Mouse (Mus musculus) kidney, adult 18-20 months (tissue): ENCODE data around the gene 4930524J08Rik.

Experiments used
- DNase-seq: peaks from one replicate; pipeline ENCODE4 v3.0.0; 2021

4930524J08Rik gene

DNA sequence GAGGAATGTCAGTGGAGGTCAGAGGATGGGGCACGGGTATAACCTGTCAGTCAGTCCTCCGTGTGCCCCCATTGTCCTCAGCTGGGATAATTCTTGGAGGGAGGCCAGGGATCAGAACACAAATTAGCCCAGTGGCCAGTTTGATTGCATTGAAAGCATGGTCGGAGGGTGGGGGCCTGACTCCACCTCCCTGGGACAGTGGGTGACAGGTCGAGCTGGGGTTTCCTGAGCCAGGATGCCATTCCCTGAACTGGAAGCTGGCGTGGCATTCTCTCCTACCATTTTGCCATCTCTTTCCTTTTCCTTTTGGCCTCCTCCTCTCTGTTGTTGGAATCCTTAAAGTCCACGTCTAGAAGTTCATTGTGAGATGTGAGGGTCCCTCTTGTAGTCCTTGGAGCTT is 27.0 kb downstream of the 4930524J08Rik start:
- no peak for DNase-seq

DNA sequence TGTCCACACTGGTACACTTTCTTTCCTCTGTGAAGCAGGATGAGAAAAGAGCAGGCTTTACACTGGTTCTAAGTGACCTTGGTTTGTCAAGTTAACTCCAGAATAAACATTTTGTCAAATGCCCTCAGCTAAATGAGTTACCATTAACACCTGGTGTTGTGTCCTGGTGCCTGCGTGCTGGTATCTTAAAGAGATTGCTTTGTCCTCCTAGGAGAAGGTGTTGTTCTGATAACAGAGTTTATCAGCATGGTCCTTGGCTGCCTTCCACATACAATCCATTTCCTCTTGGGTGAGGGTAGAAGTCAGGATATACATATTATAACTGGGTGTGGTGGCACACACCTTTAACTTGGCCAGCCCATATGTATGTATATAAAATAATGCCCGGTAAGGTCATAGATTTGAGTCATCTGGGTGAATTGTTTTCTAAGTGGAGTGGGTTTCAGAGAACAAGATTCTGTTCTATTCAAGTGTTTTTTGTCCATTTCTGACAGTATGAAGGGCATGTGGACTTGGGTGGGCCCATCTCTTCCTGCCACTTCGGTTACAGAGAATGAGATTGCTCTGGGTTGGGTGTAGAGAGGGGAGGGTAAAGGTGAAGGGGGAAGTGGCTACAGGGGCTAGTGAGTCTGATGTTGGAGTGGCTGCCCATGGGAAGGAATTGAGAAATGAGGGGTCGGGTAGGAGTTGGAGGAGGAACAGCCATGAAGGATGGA is 27.6 kb downstream of the 4930524J08Rik start:
- no peak for DNase-seq

DNA sequence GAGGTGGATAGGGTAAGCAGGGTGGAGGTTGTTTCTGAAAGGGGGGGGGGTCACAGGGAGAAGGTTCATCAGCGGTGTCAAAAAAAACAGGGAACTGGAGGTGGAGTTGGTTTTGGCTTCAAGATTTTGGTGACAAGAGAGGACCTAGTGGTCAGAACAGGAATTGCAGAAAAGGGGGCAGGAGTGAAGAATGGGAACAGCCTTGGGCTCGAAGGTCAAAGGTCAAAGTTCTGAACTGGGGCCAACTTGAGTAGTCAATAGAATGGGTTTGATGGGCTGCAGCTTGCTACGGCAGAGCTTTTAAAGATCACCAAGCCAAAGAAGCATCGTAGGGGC is 28.1 kb downstream of the 4930524J08Rik start:
- DNase-seq: no peak

DNA sequence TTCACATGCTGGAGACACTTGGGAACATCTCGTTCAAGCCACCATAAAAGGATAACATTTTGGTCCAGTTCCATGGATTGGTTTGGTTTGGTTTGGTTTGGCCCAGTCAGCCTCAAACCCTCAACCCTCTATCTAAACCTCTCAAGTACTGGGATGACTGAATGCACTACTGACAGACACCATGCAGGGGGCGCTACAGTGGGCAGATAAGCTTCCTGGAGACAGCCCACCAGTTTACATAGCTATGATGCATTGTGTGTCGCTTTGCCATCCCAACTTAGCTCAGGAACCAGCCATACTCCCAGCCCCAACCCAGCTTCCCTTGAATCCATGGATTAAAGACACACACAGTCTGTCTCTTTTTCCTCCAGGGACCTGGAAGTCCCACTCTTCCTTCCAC is 29.6 kb downstream of the 4930524J08Rik start:
- DNase-seq: no peak

DNA sequence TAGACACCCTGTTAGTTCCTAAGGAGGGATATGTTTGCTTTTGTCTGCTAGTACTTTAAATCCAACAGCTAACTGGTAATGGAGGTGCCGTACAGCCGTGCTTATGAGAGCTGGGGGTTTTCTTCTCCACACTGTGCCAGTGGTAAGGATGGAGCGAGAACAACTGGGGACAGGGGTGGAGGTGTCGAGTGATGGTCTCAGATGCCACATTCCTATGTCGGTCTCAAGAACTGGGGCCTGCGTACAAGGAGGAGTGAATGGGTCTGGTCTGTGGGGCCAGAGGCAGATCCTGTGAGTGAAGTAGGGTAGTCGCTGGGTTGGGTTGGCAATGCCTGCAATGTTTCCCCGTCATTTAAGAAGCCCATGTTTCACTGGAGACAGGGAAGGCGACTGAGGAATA is 33.7 kb downstream of the 4930524J08Rik start:
- DNase-seq: no peak

DNA sequence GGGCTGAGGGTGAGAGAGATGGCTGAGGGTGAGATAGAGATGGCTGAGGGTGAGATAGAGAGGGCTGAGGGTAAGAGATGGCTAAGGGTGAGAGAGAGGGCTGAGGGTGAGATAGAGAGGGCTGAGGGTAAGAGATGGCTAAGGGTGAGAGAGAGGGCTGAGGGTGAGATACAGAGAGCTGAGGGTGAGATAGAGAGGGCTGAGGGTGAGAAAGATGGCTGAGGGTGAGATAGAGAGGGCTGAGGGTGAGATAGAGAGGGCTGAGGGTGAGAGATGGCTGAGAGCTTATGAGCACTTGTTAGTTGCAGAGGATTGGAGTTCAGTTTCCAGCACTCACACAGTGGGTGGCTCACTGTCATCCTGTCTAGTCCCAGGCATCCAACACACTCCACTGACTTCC is 41.2 kb downstream of the 4930524J08Rik start:
- DNase-seq: no peak

DNA sequence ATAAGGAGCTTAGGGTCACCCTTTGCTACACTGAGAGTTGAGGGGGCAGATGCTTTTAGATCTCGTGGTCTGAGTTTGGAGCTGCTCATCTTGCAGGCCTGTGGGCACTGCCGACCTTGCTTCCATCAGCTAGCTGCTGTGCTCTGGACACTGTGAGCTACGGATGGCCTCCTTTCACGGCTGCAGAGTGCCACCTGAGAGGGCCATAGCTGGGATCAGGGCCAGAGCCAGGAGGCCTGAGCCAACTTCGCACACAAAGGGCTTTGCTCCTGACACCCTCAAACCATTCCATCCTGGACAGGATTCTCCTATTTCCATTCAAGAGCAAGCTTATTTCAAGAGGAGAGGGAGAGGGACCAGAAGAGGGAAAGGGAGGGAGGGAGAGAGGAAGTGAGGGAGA is 45.5 kb downstream of the 4930524J08Rik start:
- no peak for DNase-seq

DNA sequence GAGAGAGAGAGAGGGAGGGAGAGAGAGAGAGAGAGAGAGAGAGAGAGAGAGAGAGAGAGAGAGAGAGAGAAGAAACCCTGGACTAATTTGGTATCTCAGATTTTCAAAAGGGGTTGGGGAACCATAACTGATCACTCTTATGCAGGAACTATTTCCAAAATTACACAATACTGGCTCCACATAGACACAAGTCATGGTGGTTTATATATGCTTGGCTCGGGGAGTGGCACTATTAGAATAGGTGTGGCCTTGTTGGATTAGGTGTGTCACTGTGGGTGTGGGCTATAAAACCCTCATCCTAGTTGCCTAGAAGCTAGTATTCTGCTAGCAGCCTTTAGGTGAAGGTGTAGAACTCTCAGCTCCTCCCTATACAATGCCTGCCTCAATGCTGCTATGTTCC is 46.0 kb downstream of the 4930524J08Rik start:
- DNase-seq: no peak
